Mouse (Mus musculus): ENCODE data around the gene Dpp7. TPM values are rescaled to one million over a fixed set of nuclear protein-coding genes. Genes with fewer than 3 reads are reported as not detected.

Gene Dpp7
- polyA plus RNA-seq, 1 experiment from 2014 or later: 24.7 TPM

GRCm38 (mm10) chr2:25303452-25303851, 52.7 kb downstream of the Dpp7 start:
- H3K9me3 ChIP-seq: no peaks in the 10 kb centered on the region
- H3K27me3 ChIP-seq: peaks cover 66% of the 10 kb centered on the region
- 66% methylated on average over 3 of the region's 3 CpGs for WGBS

More at GRCm38 (mm10) chr2:25303452-25303851, 52.7 kb downstream of the Dpp7 start:
- H3K4me3 ChIP-seq: no peak overlapping the region
- H3K9ac ChIP-seq: no peak overlapping the region
- no peak for ATAC-seq (ENCODE audit: low FRiP score, low read depth)
- H3K27ac ChIP-seq: no peak overlapping the region
- H3K4me2 ChIP-seq (replicated peaks): no peak overlapping the region
- peaks cover 5% of the 10 kb centered on the region; the same call in 1 of the 2 replicates for H3K4me1 ChIP-seq
- no peaks in the 10 kb centered on the region for H3K36me3 ChIP-seq

Other genes with a start within 250 kb of the Dpp7 start
- gene Nrarp, start 175.6 kb downstream of the Dpp7 start, polyA plus RNA-seq (2015; fragmentation: Nextera tagmentation; extraction: Ambion mirVana): 12.6 and 15.3 TPM in 2 replicates
- 4.1 and 4.8 TPM in 2 replicates for gene Tor4a, start 159.5 kb downstream of the Dpp7 start, polyA plus RNA-seq (2015; fragmentation: Nextera tagmentation; extraction: Ambion mirVana)
- 122 and 124 TPM in 2 replicates for gene Nelfb, start 144.9 kb downstream of the Dpp7 start, polyA plus RNA-seq (2015; fragmentation: Nextera tagmentation; extraction: Ambion mirVana)
- gene Stpg3, start 141.7 kb downstream of the Dpp7 start, polyA plus RNA-seq (2015; fragmentation: Nextera tagmentation; extraction: Ambion mirVana): 0.11 TPM in 1 of 2 replicates, not detected in the other
- gene Fam166a, start 137.6 kb downstream of the Dpp7 start, polyA plus RNA-seq (2015; fragmentation: Nextera tagmentation; extraction: Ambion mirVana): not detected in 2 replicates
- gene Tubb4b, start 131.7 kb downstream of the Dpp7 start, polyA plus RNA-seq (2015; fragmentation: Nextera tagmentation; extraction: Ambion mirVana): 423 and 425 TPM in 2 replicates
- not detected in 2 replicates for gene Slc34a3, start 122.0 kb downstream of the Dpp7 start, polyA plus RNA-seq (2015; fragmentation: Nextera tagmentation; extraction: Ambion mirVana)
- not detected in 2 replicates for gene Rnf224, start 119.6 kb downstream of the Dpp7 start, polyA plus RNA-seq (2015; fragmentation: Nextera tagmentation; extraction: Ambion mirVana)
- 8.6 and 9.2 TPM in 2 replicates for gene Rnf208, start 114.1 kb downstream of the Dpp7 start, polyA plus RNA-seq (2015; fragmentation: Nextera tagmentation; extraction: Ambion mirVana)
- not detected in 2 replicates for gene Cysrt1, start 113.9 kb downstream of the Dpp7 start, polyA plus RNA-seq (2015; fragmentation: Nextera tagmentation; extraction: Ambion mirVana)
- 4.4 and 6.0 TPM in 2 replicates for gene AL732309.1, start 109.5 kb downstream of the Dpp7 start, polyA plus RNA-seq (2015; fragmentation: Nextera tagmentation; extraction: Ambion mirVana)
- gene Tmem203, start 100.9 kb downstream of the Dpp7 start, polyA plus RNA-seq (2015; fragmentation: Nextera tagmentation; extraction: Ambion mirVana): 23.6 and 24.2 TPM in 2 replicates
- gene Tprn, start 93.7 kb downstream of the Dpp7 start, polyA plus RNA-seq (2015; fragmentation: Nextera tagmentation; extraction: Ambion mirVana): 7.2 and 8.2 TPM in 2 replicates
- 231 and 234 TPM in 2 replicates for gene Ssna1, start 83.9 kb downstream of the Dpp7 start, polyA plus RNA-seq (2015; fragmentation: Nextera tagmentation; extraction: Ambion mirVana)
- gene Anapc2, start 83.9 kb downstream of the Dpp7 start, polyA plus RNA-seq (2015; fragmentation: Nextera tagmentation; extraction: Ambion mirVana): 150 and 154 TPM in 2 replicates
- gene Tmem210, start 68.2 kb downstream of the Dpp7 start, polyA plus RNA-seq (2015; fragmentation: Nextera tagmentation; extraction: Ambion mirVana): not detected in 2 replicates
- gene Lrrc26, start 66.4 kb downstream of the Dpp7 start, polyA plus RNA-seq (2015; fragmentation: Nextera tagmentation; extraction: Ambion mirVana): not detected in 2 replicates
- gene Grin1, start 37.2 kb downstream of the Dpp7 start, polyA plus RNA-seq (2015; fragmentation: Nextera tagmentation; extraction: Ambion mirVana): 0.61 and 0.97 TPM in 2 replicates
- gene Man1b1, start 24.0 kb downstream of the Dpp7 start, polyA plus RNA-seq (2015; fragmentation: Nextera tagmentation; extraction: Ambion mirVana): 54.5 and 60.2 TPM in 2 replicates
- 11.3 and 13.2 TPM in 2 replicates for gene Uap1l1, start 9.3 kb upstream of the Dpp7 start, polyA plus RNA-seq (2015; fragmentation: Nextera tagmentation; extraction: Ambion mirVana)
- gene Sapcd2, start 16.0 kb upstream of the Dpp7 start, polyA plus RNA-seq (2015; fragmentation: Nextera tagmentation; extraction: Ambion mirVana): 43.4 and 45.5 TPM in 2 replicates
- 0.55 and 0.73 TPM in 2 replicates for gene Entpd2, start 39.5 kb upstream of the Dpp7 start, polyA plus RNA-seq (2015; fragmentation: Nextera tagmentation; extraction: Ambion mirVana)
- gene Npdc1, start 43.0 kb upstream of the Dpp7 start, polyA plus RNA-seq (2015; fragmentation: Nextera tagmentation; extraction: Ambion mirVana): 29.1 and 32.6 TPM in 2 replicates
- 0.06 TPM in 1 of 2 replicates, not detected in the other for gene Fut7, start 66.9 kb upstream of the Dpp7 start, polyA plus RNA-seq (2015; fragmentation: Nextera tagmentation; extraction: Ambion mirVana)
- 3.3 and 3.8 TPM in 2 replicates for gene Abca2, start 72.3 kb upstream of the Dpp7 start, polyA plus RNA-seq (2015; fragmentation: Nextera tagmentation; extraction: Ambion mirVana)
- 2.2 and 2.5 TPM in 2 replicates for gene Clic3, start 100.5 kb upstream of the Dpp7 start, polyA plus RNA-seq (2015; fragmentation: Nextera tagmentation; extraction: Ambion mirVana)
- 35.0 and 37.6 TPM in 2 replicates for gene Paxx, start 104.7 kb upstream of the Dpp7 start, polyA plus RNA-seq (2015; fragmentation: Nextera tagmentation; extraction: Ambion mirVana)
- gene Ptgds, start 113.7 kb upstream of the Dpp7 start, polyA plus RNA-seq (2015; fragmentation: Nextera tagmentation; extraction: Ambion mirVana): 0.80 and 2.5 TPM in 2 replicates
- not detected in 2 replicates for gene Lcn12, start 137.6 kb upstream of the Dpp7 start, polyA plus RNA-seq (2015; fragmentation: Nextera tagmentation; extraction: Ambion mirVana)
- 69.5 and 79.7 TPM in 2 replicates for gene Fbxw5, start 144.4 kb upstream of the Dpp7 start, polyA plus RNA-seq (2015; fragmentation: Nextera tagmentation; extraction: Ambion mirVana)
- gene C8g, start 145.4 kb upstream of the Dpp7 start, polyA plus RNA-seq (2015; fragmentation: Nextera tagmentation; extraction: Ambion mirVana): 5.5 and 7.2 TPM in 2 replicates
- gene Traf2, start 190.6 kb upstream of the Dpp7 start, polyA plus RNA-seq (2015; fragmentation: Nextera tagmentation; extraction: Ambion mirVana): 37.3 and 40.6 TPM in 2 replicates
- 330 TPM in 2 replicates for gene Edf1, start 201.5 kb upstream of the Dpp7 start, polyA plus RNA-seq (2015; fragmentation: Nextera tagmentation; extraction: Ambion mirVana)
- gene Mamdc4, start 218.5 kb upstream of the Dpp7 start, polyA plus RNA-seq (2015; fragmentation: Nextera tagmentation; extraction: Ambion mirVana): 4.9 and 5.8 TPM in 2 replicates
- gene Phpt1, start 218.9 kb upstream of the Dpp7 start, polyA plus RNA-seq (2015; fragmentation: Nextera tagmentation; extraction: Ambion mirVana): 163 and 177 TPM in 2 replicates
- 0.85 and 1.0 TPM in 2 replicates for gene Ajm1, start 225.4 kb upstream of the Dpp7 start, polyA plus RNA-seq (2015; fragmentation: Nextera tagmentation; extraction: Ambion mirVana)